Mouse (Mus musculus) gastrocnemius, postnatal 4 days (tissue): ENCODE data around the gene Mtch1. TPM values are rescaled to one million over a fixed set of nuclear protein-coding genes. Genes with fewer than 3 reads are reported as not detected.
A peak's percentile ranks its signal among the peaks of the same experiment; 100 is the strongest.
"Not testable (repeated sequence)": the region's sequence is repeated elsewhere in the genome, so short reads cannot be mapped to it uniquely, and the experiment has no call there.

Source experiments
- DNase-seq, 2 experiments: peaks; one replicate each; pipeline ENCODE4 v3.0.0; 2021 to 2022; ENCODE audit warnings: low spot score in 2 of 2, mixed read lengths in 2 of 2
- total RNA-seq, 2 experiments: library from RNA; stranded (reverse); gene quantifications; 2 replicates each; pipeline ENCODE4 v1.2.3; 2021

The Mtch1 gene
- total RNA-seq, 2 experiments from 2014 or later, result 302 to 317 TPM

- DNase-seq, result no peak
Measured at GRCm38 (mm10) chr17:29365105-29365621, 17.4 kb upstream of the Mtch1 start.

- DNase-seq, result no peak
Measured at GRCm38 (mm10) chr17:29363109-29363508, 15.4 kb upstream of the Mtch1 start.

DNA sequence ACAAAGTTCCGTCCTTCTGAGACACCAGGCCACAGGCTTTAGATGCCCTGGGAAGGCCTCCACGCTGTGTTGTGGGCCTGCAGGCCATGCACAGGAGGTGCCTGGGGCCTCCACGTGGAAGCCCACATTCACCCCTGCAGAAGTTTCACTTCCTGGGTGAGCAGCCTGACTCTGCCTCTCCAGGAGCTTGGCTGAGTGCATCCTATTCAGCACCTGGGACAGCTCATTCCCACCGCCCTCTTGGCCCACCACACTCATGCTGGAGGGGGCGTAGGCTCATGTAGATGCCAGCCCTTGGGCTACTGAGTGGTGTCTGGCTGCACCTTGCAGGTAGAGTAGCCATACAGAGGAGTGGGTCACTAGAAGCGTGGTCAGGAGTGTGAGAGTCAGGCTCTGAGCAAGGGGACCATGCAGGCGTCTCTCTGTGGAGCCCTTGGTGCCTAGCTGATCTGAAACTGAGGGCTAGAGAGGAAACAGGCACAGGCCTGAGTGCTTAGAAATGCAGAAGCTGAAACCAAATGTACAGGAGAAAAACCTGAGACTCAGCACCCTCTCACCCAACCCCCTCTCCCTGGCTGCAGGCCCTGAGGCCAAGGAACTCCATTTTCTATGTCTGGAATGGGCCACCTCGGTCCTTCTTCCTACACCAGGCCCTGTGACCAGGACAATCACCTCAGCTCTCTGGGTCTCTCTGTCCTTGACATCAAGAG is 14.4 kb upstream of the Mtch1 start:
- DNase-seq, result no peak

GRCm38 (mm10) chr17:29360761-29361221 is 13.1 kb upstream of the Mtch1 start, which contains the start of gene Fgd2:
Gene Fgd2 (plus strand): TSS chr17:29360914.
- DNase-seq, result no peak

DNA sequence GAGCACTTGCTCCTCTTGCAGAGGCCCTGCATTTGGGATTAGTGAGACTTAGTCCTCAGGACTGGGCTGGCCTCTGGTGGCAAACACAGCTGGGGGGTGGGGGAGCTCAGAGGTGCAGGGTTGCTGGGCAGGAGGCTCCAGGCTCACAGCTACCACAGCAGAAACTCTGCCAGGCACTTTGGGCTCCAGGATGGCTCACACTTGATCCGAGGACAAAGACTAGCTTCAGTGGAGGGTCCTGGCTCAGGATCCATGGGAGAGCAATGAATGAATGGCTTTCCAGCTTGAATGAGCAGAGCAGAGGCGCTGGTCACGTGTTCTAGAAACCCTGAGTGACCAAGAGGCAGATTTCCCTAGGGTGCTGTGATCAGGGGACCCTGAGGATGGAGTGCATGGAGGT is 11.2 kb upstream of the Mtch1 start:
- DNase-seq, result no peak

DNA sequence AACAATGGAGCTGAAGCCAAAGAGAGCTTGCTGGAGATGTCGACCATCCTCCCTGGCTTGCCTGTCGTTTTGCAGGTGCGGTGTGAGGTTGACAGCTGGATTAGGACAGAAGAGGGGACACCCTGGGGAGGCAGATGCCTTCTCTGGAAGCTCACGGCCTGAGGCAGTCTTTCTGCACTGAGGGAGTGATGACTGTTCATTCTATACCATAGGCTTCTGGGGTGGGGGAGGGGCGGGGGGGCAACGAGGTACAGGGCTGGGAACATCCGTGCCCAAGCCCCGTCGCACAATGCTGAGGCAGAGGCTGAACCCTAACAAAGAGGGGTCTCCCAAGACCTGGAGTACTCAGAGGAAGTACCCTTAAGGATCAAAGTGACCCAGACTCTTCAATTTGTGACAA is 9.1 kb upstream of the Mtch1 start:
- DNase-seq, result no peak

GRCm38 (mm10) chr17:29356479-29356856 is 8.7 kb upstream of the Mtch1 start:
- peak; percentile 58 to 79 for DNase-seq

DNA sequence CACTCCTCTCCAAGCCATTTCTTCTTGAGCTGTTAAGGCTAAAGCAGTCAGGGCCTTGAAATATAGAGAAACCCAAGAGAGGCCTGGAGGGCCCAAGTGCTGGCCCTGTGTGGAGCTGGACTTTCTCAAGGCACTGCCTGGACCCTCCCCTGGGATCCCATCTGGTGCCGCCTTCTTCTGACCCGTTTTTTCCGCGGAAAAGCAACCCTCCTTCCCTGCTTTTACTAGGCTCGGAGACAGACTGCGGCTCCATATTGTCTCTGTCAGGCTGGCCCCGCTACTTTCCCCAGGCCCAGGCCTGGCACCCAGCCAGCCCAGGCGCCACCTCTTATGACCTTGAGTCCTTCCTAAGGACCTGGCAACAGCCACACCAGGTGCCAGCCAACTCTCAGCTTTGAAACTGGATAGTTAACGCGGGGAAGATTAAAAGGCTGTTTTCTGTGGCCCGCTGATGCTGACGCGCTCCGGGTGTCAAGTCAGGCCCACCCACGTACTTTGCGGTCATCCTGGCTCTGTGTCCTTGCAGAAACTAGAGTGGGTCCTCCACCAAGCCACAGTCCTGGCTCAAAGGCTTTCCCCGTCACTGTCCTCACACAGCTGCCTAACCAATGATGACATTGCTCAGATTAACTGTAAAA is 8.2 kb upstream of the Mtch1 start:
- DNase-seq, result peak in 1 of 2 experiments; percentile 69

GRCm38 (mm10) chr17:29355461-29355840 is 7.7 kb upstream of the Mtch1 start:
- no peak for DNase-seq

DNA sequence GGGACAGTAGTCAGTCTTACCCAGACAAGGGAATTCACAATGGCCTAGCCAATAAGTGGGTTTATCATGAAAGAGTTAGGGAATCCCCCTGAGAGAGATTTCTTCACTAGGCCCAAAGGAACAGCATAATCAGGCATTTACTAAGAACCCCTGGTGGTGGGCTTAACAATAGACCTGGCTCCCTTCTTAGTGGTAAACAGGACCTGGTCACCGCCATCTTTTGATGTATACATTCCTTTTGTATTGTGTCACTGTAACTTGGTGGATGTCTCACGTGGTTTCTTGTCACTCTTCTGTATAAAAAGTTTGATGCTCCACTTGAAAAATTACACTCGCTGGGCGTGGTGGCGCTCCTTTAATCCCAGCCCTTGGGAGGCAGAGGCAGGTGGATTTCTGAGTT is 3.3 kb upstream of the Mtch1 start:
- DNase-seq, result not testable (repeated sequence)

DNA sequence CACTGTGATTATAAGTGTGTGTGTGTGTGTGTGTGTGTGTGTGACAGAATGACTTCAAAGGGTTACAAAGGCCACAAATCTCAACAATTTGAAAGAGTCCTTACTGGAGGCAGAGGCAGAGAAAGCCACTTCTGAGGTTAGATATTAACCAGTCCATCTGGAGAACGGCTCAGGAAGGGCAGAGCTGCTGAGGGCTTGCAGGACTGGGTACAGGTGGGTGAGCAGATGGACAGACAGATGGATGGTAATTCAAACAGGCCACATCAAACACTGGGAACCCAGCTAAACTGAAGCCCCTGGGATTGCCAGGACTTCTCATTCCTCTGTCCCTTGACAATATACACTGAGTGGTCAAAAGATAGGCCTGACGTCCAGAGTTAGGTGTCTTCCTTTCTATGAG is 1.3 kb upstream of the Mtch1 start:
- DNase-seq, result no peak

DNA sequence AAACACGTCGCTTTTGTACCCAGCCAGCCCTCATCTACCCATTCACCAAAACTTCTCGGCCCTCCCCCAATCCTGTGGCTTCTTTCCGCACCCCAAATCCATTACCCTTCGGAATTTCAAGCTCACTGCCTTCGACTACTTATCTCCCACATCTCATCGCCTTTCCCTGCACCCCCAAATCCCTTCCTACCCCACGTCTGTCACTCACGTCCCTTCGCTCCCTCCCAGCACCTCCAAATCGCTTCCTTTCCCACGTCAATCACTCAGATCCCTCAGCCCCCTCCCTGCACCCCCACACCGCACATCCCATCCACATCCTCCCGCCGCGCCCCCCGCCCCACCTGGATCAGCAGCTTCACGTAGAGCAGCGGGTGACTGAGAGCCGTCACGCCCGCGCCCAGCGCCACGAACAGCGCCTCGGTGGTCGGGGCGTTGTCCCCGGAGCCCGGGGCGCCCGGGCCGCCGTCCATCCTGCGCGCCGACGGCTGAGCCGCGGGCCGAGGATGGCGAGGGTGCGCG is 549 bp downstream of the Mtch1 start:
- DNase-seq, result no peak

GRCm38 (mm10) chr17:29346496-29347125 is 1.1 kb downstream of the Mtch1 start:
- no peak for DNase-seq

DNA sequence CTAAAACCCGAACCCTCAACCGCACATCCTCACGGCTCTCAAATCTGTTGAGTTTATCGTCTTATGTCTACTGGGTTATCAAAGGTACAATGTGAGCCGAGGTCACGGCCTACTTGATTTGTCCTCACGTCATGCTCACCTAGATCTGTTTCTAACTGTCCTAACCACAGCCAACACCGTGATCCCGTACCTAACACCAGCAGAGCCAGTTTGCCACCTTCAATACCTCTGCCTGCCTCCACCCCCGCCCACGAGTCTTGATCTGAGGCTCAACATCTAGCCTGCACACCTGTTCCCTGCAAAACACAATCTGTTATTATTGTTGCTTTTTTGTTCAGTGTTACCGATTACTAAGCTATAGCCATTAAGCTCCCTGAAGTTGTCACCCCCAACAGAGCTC is 2.5 kb downstream of the Mtch1 start:
- no peak for DNase-seq

- no peak for DNase-seq
Measured at GRCm38 (mm10) chr17:29343241-29343640, 4.5 kb downstream of the Mtch1 start.

GRCm38 (mm10) chr17:29342010-29342910 is 5.5 kb downstream of the Mtch1 start:
- peak in 1 of 2 experiments; percentile 81 for DNase-seq

GRCm38 (mm10) chr17:29341591-29342003 is 6.1 kb downstream of the Mtch1 start:
- DNase-seq, result no peak

- no peak for DNase-seq
Measured at GRCm38 (mm10) chr17:29340406-29341261, 7.1 kb downstream of the Mtch1 start.

DNA sequence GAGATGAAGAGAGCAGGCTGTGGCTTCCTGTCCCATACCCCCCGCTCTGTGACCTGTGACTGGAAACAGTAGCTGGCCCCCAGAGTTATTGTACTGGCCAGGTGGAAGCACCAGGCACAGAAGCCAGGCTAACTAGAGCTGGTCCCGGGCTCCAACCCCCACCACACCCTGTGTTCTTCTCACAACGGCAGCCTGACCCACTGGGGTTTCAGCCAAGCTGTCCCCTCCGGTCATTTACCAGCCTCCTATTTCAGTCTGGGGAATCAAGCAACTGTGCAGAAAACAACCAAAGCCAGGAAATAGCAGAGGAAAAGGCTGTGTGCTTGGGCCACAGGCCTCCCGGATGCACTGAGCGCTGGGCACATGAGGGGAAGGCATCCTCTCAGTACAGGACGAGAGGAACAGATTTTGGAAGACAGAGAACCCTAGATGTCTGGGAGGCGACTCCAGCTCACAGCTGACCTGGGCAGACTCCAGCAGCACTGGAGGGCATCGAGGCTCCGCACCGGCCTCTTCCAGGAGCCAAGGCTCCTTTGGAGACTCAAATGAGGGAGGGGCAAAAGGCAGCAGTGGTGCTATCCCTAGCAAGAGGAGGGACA is 8.5 kb downstream of the Mtch1 start:
- DNase-seq, result peak in 1 of 2 experiments; percentile 49
